Mouse (Mus musculus) cerebral cortex, adult 2 months (tissue): ENCODE results near the gene Rnf126.

Experiments
- WGBS: fragments of 180-500 bp; shearing (Covaris S2); methylation state at CpG from one replicate; pipeline ENCODE4 v1.1.7; 2018; 5-methylcytosine and 5-hydroxymethylcytosine counted together

Gene Rnf126

DNA sequence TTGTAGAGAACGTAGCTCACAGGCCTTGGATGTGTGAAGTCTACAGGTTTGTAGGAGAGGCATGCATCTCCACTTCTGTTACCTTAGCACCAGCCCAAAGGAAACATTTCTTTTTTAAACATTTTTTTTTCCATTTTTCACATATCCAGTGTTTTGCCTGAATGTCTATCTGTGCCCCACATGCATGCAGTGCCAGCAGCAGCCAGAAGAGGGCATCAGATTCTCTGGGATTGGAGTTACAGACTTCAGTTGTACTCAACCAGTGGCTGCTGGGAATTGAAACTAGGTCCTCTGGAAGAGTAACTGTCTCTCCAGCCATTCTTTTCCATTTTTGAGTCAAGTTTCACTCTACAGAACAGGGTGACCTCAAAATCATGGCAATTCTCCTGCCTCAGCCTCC, 34.3 kb downstream of the Rnf126 start:
- WGBS, result 100% methylated on average over 1 of the region's 1 CpGs

DNA sequence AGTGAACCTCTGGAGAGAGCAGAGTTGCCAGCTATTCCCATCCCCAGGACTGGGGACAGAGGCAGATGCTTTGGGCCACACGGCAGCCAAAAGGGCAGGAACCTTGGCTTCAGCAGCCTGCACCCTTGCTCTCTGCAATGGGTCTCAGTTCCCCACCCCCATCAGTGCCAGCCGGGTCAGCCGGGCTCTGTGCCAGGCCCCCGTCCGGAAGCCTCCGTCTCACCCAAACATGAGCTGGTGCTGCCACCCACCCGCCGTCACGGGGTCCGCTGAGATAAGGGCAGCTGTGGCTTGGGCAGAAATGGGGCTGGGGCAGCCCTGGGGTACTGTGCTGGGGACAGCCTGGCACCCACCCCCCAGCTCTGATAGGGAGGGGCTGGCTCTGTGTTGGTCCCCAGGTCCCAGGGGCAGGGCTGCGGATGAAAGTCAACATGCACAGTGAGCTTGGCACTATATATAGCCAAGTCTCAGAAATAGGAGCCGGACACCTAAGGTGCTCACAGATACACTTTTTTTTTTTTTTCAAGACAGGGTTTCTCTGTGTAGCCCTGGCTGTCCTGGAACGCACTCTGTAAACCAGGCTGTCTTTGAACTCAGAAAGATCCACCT, 37.3 kb downstream of the Rnf126 start:
- 34% methylated on average over 13 of the region's 13 CpGs for WGBS

DNA sequence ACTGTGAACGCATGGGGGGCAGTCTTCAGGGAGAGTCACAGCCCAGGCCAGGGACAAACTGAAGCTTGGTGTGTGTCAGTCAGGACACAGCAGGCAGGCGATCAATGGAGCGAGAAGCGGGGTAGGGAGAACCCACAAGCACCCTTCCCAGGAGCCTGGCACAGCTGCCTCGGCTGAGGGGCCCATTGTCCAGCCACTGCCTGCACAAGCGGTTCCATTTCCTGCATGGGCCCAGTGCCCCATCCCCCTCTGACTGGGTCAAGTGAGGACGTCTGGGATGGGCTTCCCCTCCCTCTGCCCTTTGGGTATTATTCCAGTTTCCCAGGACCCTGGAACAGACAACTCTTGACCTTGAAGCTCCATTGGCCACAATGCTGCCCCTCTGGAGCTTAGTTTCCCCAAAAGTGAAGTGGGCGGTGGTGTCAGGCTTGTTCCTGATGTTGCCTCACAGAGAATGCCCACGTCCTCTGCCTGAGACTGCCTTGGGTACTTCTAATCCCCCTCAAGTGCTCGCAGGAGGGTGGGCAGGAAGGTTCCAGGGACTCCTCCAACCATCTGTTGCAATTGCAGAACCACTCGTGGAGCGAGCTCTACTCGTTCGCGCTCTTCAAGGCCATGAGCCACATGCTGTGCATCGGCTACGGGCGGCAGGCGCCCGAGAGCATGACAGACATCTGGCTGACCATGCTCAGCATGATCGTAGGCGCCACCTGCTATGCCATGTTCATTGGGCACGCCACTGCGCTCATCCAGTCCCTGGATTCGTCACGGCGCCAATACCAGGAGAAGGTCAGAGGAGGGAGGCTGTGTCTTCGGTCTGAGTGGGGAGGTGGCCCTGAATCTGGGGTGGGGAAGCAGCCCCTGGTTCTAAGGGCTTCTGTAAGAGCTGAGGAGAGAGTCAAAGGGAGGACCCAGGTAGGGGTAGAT, 38.2 kb downstream of the Rnf126 start:
- WGBS, result 40% methylated on average over 28 of the region's 28 CpGs

DNA sequence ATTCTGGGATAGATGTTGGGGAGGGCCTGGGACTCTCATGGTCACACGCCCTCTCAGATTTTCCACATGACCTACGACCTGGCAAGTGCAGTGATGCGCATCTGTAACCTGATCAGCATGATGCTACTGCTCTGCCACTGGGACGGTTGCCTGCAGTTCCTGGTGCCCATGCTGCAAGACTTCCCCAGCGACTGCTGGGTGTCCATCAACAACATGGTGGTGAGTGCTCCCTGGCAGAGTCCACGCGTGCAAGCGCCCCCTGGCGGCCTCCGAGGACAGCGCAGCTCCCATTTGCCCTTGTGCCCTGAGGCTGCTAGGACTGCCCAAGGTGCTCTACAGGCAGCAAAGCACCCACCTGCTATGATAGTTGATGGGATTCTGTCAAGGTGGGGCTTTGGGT, 40.7 kb downstream of the Rnf126 start:
- 39% methylated on average over 11 of the region's 11 CpGs for WGBS

DNA sequence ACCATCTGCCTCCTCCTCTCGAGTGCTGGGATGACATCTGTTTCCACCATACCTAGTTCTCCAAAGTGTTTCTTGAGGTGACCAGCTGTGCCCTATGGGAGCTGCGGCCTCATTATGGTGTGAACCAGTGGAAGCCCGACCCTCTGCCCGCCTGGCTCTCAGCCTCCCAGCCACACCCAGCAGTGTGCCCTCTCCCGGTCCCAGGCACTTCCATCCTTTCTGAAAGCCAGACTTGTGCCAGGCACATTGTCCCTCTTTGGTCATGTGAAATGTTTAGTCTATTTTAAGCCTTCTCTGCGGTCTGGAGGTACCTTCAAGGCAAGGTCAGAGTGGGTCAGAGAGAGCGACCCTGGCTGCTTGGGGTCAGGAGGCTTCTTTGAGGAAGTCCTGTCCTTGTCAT, 43.1 kb downstream of the Rnf126 start:
- WGBS, result 74% methylated on average over 7 of the region's 7 CpGs

DNA sequence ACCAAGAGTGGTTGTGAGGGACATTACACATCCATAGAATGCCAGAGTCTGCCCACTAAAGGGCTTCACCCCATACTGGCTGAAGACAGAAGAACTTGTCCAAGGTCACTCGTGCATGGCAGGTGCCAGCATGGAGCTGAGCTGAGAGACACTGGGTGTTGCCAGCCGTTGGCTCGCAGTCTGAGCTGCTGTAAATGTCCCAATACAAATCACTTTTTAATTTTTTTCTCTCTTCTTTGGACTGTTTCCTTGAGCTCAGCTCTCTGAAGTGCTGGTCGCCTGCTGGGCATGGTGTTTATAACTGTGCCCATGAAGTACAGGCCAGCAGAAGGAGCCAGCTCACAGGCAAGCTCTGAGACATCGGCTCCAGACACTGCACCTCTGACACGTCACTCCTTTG, 43.7 kb downstream of the Rnf126 start:
- 18% methylated on average over 6 of the region's 6 CpGs for WGBS

DNA sequence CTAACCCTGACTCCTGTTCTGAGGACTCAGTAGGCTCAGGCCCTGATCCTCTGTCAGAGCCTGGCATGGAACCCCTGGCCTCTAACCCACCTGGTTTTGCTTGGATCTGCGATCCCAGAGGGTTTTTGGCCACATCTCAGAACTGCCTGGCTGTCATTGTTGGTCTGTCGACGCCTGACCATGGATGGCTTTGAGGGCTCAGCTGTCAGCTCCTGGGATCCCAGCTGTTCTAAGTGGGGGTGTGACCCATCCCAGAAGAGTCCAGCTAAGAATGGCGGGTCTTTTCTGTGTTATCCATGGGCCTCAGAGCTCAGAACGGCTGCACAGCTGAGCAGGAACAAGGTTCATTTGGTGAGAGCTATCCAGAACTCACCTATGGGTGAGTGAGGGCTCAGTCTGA, 45.7 kb downstream of the Rnf126 start:
- WGBS, result 64% methylated on average over 5 of the region's 5 CpGs

DNA sequence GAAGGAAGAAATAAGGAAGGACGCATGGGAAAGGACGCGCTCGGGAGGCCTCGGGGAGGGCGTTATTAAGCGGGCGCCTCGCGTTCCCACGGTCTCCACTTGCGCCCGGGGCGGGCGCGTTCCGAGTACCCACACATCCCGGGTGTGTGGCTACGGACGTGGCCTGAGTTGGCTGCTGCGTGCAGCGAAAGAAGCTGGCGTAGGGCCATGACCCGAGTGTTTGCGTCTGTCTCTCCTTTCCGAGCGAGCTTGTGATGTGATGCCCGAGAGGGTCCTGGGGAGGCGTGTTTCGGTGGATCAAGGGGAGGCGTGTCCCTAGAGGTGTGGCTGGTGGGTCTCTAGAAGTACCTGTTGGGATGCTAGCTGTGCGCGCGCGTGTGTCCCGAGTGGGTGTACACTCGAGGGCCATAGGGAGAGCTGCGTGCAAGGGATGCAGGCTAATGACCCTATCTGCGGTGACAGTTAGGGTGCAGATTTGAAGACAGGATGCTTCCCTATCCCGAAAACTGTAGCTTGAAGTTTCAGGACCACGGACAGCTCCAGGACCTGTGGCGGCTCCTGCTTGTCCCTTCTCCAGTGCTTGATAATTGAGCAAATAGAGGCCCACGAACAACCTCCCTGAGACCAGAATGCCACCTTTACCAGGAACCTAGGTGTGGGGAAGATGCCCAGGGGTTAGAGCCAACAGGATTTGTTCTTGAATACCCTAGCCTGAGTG, 49.0 kb downstream of the Rnf126 start:
- WGBS, result 2% methylated on average over 43 of the region's 43 CpGs

DNA sequence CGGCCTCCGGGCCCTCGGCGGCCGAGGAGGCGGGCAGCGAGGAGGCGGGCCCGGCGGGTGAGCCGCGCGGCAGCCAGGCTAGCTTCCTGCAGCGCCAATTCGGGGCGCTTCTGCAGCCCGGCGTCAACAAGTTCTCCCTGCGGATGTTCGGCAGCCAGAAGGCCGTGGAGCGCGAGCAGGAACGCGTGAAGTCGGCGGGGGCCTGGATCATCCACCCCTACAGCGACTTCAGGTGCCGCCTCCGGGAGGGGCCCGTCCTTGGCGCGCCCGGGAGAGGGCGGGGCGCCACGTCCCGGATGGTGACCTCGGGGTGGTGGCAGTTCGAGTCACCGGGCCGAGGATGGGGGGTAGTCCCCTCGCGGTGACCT, 49.8 kb downstream of the Rnf126 start:
- under 1% methylated on average over 44 of the region's 44 CpGs for WGBS

DNA sequence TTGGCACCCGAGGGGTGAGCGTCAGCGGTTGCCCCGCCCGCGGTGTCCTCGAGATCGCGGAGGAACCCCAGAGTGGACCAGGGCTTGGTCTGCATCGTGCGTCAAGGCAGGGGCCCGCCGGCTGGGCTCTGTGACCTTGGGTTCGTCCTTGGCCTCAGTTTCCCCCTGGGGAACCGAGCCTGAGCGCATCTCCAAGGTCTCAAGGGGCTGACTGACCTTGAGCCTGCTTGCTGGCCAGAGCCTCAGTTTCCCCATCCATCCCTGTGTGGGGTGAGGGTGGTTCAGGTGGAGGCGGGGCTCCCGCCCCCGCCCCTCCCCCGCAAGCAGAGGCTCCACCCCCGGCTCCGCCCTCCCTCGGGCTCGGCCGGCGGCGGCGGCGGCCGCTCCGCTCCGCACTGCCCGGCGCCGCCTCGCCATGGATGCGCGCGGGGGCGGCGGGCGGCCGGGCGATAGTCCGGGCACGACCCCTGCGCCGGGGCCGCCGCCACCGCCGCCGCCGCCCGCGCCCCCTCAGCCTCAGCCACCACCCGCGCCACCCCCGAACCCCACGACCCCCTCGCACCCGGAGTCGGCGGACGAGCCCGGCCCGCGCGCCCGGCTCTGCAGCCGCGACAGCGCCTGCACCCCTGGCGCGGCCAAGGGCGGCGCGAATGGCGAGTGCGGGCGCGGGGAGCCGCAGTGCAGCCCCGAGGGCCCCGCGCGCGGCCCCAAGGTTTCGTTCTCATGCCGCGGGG, 50.3 kb downstream of the Rnf126 start, which contains the start of gene Hcn2:
Hcn2 (plus strand) TSS at position 381 of the 734 bp plus-strand sequence.
- WGBS, result under 1% methylated on average over 78 of the region's 91 CpGs

DNA sequence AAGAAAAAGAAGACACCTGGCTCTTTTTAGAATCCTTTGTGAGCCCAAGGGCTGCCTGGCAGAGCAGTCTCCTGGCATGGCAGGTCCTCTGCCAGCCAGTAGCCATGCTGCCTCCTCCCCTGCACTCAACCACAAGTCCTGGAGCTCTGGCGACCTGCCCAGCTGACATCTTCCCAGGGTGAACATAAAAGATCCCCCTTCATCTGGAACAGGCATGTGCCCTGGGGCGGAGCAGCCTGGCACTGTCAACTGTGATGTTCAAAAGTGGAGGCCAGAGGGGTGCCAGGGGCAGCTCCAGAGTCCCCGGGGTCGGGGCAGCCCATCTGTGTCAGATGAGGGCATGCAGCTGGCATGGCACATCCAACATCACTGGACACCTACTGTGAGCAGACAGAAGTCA, 51.8 kb downstream of the Rnf126 start:
- 43% methylated on average over 4 of the region's 4 CpGs for whole genome bisulfite sequencing

DNA sequence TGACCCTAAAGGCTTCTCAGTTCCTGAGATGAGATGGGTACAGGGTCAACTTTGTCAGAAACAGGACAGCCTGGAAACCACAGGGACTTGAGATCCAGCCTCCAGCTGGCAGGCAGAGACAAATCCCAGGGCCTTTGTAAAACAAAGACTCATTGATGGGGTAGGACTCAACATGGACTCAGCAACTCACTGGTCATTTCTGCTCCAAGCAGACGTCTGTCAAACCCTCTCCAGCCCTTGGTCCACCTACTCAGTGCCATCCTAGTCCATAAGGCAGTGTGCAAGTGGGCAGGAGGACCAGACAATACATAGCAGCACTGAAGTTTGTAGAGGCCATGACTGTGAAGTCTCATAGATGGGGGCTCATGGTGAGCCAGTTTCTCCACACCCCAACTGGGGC, 53.6 kb downstream of the Rnf126 start:
- 5% methylated on average over 1 of the region's 1 CpGs for WGBS

DNA sequence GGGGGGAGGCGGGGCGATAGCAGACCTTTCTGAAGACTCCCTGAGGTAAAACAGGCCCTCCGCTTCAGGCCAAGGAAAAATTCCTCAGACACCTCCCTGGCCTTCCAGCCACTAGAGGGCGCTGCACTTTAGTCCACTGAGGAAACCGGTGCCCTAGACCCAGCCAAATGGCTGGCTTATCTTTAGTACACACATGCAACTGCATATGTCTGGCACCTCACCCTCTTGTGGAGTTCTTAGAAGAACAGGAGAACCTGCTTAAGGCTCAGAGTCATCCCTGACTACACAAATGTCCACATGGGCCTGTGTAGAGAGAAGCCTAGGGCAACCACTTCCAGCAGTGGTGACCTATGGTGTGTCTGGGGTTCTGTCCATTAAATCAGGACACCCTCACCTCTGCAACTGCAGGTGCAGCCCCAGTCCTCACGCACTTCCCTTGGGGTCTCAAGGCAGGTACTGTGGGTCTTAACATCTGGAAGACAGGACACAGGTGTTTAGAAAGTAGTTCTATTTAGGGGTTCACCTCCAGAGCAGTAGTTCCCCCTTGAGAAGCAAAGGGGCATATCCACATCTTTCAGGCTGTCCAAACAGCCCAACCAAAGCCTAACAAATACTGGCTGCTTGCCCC, 54.1 kb downstream of the Rnf126 start:
- WGBS, result 9% methylated on average over 4 of the region's 6 CpGs

DNA sequence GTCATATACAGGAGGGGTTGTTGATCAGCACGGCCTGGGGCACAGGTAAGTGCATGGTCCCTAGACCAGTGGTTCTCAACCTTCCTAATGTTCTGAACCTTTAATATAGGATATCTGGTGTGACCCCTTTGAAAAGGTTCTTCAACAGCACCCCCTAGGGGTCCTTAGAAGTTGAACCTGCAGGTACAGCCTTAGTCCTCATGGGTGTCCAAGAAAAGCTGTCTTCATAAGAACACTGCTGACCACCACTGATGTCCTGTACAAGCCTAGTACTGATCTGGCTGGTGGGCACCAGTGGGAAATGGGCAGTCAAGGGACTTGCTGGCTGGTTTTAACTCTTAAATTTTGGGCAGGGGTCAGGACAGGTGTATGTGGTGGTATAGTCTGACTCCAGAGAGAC, 54.7 kb downstream of the Rnf126 start:
- 72% methylated on average over 1 of the region's 1 CpGs for WGBS

DNA sequence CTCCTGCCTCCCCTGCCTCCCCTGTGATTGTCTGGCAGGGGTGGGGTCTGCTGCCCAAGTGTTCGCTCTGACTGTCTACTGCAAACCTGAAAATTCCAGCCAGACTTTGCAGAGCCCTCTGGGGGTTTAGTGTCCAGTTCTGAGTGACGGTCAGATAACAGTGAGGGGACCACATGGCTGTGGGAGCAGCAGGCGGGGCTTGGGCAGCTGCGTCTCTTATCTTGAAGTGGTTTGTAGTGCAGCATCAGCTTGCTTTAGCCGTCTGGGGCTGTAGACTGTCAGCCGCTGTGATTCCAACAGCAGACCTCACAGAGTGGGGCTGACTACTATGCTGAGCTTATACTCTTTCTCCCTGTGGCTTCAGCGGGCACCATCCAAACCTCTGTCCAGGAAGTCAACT, 57.4 kb downstream of the Rnf126 start:
- WGBS, result 57% methylated on average over 7 of the region's 7 CpGs

DNA sequence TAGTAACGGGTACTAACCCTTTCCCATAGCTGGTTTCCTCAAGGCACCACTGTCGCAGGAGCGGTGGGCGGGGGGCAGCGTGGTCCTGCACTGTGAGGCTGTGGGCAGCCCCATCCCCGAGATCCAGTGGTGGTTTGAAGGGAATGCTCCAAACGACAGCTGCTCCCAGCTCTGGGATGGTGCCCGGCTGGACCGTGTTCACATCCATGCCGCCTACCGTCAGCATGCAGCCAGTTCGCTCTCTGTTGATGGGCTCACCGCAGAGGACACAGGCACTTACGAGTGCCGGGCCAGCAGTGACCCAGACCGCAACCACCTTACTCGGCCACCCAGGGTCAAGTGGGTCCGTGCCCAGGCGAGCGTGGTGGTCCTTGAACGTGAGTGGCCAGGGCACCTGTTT, 58.1 kb downstream of the Rnf126 start:
- WGBS, result 66% methylated on average over 21 of the region's 21 CpGs
